Mouse (Mus musculus) thymus, adult 2 months (tissue): ENCODE results near the gene Crybg3.

Experiments
- CTCF ChIP-seq: fragments of 200-500 bp; IDR thresholded peaks from 2 replicates; pipeline ENCODE4 v1.5.1; 2012; ENCODE audit warnings: mild to moderate bottlenecking, control low read depth, low read length, moderate library complexity, borderline replicate concordance; ENCODE audit not compliant: control insufficient read depth, poor library complexity, insufficient read depth; ENCODE audit errors: extremely low read depth
- POLR2A ChIP-seq: fragments of 200-500 bp; IDR thresholded peaks from 2 replicates; pipeline ENCODE4 v1.6.1; 2012; ENCODE audit warnings: mild to moderate bottlenecking, low read length, control low read depth, moderate library complexity; ENCODE audit not compliant: control insufficient read depth, poor library complexity, insufficient read depth; ENCODE audit errors: extremely low read depth

DNA sequence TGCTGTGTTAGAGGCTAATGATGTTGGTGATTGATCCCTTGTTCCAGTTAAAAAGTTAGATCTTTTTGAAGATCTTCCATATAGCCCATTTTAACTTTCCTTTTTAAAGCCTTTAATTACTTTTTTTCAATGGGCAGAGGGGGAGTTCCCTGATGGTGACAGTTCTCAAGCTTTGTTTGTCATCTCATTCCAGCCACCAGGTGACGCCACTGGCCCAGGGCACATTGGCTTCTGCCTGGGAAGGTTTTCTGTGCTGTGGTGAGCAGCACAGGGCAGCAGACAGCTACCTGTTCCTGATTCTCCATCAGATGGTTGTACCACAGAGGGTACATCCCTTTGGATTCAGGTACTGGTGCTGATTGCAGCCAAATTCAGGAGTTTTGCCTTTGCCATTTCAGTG is 126.0 kb downstream of the Crybg3 start:
- TF ChIP-seq CTCF, result peak; percentile 62; the same call in 1 of the 2 replicates
- TF ChIP-seq POLR2A, result no peak
